Mouse (Mus musculus) lung, postnatal 10 days (tissue): ENCODE measurements around the gene Txndc5.

Source experiments
- DNase-seq: peaks from one replicate; pipeline ENCODE4 v3.0.0; 2021

The Txndc5 gene

DNA sequence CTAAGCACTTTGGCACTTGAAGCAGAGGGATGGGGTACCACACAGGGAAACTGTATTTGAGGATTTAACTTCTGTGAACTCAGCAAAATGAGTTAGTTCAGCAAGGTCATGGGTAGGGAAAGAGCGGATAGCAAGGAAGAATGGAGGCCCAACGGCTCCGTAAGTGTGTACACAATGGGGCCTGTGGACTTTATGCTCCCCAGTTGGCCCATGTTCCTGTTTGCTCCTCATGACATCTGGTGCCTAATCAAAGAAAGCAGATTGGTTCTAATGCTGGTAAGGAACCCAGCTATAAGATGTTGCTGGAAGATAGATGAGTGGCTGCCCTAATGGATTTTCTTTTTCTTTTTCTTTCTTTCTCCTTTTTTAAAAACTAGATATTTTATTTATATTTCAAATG, 3.4 kb downstream of the Txndc5 start:
- no peak for DNase-seq

DNA sequence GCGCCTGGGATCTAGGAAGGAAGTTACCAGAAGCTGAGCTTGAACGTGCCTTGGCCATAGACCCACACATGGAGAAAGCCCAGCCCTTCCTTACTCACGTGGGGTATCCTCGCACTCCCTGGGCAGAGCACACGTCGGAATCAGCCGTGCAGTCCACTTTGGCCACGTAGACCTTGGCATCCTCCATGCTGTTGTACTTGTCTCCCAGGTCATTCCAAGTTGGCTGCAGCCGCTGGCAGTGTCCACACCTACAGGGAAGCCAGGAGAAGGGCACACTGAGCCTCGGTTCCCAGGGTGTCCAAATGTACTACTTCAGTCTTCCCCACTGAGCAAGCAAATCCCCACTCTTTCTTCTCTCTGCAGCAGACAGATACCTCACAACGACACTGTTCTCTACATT, 5.4 kb downstream of the Txndc5 start:
- no peak for DNase-seq

DNA sequence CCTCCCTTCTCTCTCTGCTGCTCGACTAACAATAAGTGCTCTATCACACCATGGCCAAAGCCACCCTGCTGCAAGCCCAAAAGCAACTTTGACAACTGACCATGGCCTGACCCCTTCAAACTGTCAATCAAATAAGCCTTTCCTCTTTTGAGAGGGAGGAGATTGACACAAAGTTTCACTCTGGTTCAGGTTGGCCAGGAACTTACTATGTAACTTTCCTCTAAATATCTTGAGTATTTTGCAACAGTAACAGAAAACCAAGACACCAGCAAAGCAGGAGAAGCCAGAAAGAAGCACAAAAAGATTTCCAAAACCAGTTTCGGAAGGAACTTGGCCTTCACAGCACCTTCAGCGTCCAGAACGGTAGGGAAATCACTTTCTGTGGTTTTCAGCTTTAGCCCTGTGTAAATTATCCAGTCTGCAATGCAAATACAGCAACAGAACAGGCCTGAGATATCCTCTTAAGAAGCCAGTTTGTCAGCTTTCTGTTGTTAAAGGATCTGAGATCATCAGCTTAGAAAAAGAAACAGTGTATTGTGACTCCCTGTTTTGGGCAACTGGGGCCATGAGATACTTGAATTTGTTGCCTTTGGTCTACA, 6.5 kb downstream of the Txndc5 start:
- no peak for DNase-seq

DNA sequence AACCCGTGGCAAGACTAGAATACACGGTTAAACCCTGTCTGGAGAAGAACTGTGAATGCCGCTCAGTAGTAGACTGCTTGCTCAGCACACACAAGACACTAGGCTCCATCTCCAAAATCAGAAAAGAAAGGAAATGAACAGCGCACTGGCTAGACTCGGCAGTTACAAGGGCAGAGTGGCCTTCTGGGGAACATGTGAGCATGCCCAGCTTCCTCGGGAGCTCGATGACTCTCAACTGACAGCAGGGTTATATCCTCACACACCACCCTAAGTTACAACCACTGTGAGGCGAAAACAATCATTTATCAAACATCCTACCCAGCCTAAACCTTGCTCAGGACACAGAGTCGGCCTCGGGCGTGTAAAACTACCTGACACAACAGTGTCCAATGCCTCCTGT, 8.3 kb downstream of the Txndc5 start:
- no peak for DNase-seq

DNA sequence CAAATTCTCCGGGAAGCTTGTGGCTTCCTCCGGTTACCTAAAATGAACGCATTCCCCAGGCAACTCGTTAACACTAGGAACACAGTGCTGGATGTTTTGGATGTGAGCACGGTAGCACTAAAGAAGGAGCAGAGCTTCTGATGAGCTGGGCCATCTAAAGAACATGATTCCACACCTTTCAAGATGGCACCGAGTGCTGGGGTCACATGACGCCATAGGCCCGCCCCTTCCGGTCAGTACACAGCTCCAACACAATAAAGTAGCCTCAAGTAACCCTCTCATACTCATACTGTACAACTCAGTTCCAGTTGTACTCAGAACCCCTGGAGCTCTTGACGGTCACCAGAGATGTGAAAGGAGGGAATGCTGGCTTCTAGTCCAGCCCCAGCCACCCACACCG, 12.0 kb downstream of the Txndc5 start:
- no peak for DNase-seq

DNA sequence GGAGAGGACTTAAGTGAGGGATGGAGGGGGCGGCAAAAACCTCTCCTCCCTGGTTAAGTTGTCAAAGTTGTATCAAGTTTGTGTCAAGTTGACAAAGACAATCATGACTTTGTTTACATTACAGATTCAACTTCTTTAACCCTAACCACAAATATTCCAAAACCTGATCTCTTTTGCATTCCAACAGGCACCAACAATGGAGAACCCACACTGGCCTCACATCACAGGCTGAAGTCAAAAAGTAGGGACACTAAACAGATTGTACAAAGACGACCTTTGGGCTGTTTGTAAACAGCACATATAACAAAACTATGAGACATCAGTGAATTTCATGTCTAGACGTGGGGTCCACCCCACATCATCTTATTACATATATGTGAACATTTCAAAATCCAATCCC, 12.8 kb downstream of the Txndc5 start:
- no peak for DNase-seq

DNA sequence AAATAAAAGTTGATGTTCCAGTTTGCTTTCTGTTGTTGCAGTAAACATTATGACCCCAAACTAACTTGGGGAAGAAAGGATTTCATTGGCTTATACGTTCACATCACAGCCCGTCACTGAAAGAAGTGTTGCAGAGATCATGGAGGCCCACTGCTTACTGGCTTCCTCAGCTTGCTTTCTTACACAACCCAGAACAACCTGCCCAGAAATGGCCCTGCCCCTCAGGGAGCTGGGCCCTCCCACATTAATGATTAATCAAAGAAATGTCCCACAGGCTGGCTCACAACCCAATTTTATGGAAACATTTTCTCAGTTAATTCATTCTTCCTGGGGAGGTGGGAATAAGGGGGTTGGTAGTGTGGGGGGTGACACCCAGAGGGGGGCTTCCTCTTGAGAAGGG, 13.2 kb downstream of the Txndc5 start:
- DNase-seq: no peak

DNA sequence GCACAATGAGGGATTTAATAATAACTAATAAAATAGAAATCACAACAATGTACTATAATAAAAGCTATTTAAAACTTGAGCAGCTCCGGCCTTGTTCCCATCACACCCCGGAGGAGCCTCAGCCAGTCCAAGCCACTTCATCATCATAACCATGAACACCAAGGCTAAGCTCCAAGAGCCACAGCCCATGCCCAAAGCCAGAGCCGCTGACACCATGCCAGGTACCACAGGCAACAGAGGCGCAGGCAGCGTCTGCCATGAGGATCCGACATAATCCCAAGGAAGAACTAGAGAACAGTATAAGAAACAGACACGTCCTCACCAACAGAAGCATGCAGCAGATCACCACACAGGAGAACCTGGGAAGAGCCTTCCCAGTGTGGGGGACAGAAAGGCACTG, 14.7 kb downstream of the Txndc5 start:
- DNase-seq: no peak

DNA sequence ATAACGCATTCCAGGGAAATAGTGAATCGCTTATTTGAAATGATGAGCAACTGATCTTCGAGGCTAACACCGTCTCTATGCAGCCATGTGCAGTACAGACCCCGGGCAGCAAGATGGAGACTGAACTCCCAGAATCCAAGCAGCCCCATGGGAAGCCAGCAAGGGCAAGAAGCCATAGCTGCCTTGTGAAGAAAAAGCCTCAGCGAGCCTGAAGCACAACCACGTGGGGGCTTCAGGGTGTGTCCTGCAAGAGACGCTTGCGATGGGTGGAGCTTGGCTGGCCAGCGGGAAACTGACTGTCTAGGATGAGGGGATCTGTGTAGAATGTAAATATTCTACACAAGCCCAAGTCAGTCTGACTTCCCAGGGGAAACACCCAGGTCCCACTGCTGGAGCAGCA, 16.6 kb downstream of the Txndc5 start:
- DNase-seq: peak; percentile 81

DNA sequence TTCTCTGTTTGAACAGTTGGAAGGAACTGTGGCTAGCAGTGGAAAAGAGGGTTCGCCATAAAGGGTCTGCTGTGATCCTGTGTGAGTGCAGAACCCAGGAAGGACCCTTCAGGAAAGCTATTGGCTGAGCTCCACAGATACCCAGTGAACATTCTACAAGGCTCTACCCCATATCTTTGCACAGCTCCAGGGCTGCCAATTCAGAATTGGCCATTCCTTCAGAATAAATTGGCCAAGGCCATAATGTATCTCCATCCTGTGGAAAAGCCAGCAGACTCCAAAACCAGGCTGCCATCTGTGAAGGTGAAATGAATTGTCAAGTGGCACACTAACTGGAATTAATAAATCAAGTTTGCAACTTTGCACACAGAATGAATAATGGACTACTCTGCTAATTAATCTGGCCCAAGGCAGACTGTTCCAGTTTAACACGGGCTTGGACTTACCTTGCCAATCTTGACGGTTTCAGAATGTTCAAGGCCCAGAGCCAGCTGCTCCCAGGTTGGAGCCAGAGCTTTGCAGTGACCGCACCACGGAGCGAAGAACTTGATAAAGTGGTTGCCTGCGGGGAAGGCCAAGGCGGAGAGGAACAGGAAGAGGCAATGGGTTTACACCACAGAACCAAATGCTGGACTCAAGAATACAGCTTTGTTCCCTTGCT, 18.8 kb downstream of the Txndc5 start:
- no peak for DNase-seq

DNA sequence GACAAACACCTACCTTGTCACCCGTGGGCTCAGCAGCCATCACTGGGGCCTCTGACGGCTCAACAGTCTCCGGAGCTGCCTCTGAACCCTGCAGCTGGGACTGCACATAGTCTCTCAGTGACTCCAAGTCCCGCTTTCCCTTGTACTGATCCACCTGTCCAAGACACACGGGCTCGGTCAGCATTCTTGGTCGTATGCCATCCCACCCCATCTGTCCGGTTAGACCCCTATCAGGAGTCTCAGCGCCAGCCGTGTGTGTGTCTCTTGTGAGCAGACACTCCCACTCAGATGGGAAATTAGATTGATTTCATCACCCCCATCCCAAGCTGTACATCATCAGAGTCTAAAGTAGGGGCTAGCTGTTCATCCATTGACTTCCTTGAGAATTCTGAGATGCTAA, 21.7 kb downstream of the Txndc5 start:
- DNase-seq: no peak

DNA sequence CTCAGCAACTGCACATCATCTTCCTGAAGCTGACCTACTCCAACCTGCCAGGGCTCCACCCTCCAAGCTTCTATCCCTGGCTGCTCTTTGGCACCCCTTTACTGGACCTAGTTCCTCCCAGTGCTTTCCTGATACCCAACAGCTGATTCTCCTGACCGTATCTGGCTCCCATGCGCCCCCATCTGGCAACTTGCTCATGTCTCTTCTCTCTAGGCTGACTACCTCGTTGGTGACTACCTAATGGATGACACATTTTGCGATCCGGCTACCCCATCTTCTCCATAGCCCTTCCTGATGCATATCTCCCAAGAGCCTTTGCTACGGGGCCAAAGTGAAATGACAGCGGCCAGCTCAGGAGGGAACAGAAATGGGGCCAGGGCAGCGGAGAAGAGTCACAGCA, 22.3 kb downstream of the Txndc5 start:
- peak; percentile 66 for DNase-seq

DNA sequence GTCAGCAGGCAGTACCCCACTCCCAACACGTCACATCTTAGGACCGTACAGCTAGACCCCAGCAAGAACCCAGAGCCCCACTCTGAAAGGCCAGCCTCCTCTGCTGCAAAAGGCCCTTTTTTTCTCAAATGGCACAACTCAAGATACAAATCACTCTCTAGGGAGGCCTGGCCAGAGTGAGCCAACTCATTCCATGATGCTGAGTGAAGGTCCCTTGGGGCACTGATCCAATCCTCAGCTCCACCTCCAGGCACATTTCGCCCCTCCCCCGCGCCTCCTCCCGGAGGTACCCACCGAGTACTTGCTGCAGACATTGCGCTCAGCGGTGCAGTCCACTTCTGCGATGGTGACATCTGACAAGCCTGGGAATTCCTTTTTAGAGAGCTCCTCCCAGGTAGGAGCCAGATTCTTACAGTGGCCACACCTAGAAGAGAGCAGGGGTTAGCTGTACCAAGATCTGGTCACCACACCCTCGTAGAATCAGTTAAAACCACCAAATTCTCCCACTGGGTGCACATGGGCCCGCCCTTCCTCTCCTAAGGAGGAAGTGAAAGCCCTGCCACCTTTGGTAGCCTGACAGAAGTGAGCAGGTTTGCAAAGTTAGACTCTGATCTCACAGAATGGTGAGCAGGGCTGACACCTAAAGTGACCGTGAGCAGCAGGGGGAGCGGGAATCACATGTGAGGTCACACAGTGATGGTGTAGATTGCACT, 25.3 kb downstream of the Txndc5 start:
- DNase-seq: peak; percentile 39

DNA sequence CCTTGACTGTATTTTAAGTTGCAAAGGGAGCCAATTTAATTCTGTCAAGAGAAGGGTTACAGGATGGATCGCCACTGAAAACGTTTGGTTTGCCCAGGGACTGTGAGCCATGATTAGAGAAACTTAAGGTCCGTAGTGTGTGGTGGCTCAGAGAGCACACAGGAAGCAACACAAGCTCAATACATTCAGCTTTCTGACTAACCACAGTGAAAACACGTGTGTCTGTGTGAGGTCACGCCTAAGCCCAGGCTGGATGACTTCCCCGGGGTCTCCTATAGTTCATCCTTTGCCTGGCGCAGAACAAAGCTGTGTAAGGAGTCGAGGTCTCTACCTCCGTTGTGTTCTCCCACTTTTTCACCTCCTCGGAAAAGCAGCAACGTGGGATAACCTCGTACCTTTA, 27.3 kb downstream of the Txndc5 start:
- DNase-seq: no peak

DNA sequence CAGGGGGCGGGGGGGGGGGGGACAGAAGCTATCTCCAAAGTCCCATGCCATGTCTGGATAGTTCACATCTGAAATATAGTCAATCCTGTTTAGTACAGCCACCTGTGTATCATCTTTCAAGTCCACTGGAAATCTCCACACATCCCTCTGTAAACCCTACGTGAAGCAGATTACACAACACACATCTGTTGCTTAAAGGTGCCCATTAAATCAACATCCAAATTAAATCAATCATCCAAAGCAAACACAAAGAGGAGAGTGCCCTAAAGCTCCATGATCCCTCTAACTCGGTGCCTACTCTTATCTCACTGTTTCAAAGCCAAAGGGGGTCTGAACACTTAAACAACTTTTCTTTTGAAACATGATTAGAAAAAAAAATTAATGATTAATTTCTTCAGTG, 31.9 kb downstream of the Txndc5 start:
- no peak for DNase-seq

DNA sequence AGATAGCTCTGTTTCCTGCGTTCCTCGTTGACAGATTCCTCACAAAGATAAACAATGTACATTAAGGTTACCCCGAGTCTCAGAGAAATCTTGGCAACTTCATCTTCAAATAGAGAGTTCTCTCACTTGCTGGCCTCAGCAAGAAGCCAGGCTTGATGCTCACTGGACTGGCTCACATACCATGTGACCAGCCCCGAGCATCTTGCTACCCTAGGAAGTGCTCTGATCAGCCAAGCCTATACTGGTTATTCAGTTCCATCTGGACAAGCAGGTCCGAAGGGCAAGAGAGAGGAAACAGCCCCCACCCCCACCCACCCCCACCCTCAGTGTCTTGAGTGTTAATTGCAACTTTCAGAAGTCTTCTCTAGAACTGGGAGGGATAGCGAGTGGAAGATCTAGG, 41.9 kb downstream of the Txndc5 start:
- DNase-seq: no peak

DNA sequence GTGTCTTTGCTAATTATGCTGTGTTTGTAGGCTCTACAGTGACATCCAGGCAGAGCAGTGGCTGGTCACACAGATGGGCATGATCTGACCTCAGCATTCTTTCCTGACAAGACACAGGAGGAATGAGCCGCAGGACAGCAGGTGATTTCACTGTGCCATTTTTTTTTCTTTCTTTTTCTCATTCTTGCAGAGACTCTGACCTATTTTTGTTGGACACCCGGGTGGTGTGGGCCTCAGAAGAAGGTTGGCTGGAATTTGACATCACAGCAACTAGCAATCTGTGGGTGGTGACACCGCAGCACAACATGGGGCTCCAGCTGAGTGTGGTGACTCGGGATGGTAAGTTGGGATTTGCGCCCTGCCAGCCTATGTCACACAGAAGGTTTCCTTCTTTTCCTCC, 43.9 kb downstream of the Txndc5 start:
- DNase-seq: no peak

DNA sequence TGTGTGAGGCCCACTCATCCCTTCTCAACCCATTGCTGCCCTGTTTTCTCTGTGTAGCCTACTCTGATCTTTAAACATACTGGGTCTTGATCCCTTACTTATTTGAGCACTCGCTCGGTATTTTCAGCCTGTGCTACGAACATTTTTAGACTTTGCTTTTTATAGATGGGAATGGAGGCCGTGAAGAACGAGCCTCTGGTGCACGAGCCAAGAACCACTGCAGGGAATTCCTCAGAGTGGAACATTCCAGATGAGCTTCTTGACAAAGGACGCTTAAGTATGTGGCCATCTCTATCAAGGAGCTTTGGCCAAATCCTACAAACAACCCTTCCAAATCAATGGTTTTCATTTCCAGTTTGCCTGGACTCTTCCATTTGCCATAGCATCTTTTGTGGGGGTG, 47.6 kb downstream of the Txndc5 start:
- DNase-seq: no peak

DNA sequence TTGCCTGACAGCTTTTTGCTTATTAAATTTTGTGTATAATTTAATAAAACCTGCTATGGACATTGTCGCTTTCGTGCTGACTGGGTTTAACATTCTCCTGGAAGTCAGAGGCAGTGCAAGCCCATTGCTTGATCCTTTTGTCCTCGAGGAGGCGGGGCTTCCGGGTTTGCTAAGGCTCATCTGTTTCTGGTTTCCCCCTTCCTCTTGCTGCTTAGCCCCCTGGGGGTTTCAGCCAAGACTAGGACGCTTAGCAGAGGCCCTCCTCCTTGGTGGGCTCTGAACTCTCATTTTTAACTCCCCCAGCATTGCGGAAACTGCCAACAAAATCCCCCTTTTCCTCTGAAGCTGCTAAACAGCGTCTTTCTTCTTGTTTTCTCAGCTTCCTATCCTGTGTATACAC, 51.7 kb downstream of the Txndc5 start:
- DNase-seq: no peak

DNA sequence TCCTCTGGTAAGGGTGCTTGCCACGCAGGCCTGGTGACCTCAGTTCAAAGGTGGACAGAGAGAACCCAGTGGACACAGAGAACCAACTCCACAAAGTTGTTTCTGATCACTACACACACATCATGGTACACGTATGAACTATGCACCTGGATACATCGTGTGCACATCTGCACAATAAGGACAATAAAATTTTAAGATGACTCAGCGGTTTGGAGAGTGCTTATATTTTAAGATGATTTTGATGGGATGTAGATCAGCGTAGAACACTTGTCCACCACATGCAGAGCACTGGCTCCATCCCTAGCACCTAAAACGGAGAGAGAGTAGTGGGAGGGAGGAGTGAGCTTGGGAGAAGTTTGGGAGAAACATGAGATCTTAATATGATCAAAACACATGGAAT, 55.1 kb downstream of the Txndc5 start:
- no peak for DNase-seq

DNA sequence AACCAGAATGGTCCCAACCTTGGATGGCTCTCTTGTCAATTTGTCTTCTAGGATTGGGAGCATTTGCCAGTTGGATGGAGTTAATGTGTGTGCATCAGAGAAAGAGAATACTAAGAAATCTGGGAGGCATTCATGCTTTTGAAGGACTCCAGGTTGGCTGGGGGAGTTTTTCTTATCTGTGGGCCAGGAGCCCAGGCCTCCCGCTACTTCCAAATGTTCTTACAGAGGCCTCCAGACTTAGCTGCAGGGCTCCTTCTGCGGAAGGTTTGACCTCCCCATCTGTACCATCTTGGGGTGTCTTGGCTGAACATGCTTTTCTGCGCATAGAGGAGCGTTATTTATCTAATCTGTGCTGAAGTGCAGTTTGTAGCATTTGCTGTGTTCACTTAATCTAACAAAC, 56.0 kb downstream of the Txndc5 start:
- no peak for DNase-seq

DNA sequence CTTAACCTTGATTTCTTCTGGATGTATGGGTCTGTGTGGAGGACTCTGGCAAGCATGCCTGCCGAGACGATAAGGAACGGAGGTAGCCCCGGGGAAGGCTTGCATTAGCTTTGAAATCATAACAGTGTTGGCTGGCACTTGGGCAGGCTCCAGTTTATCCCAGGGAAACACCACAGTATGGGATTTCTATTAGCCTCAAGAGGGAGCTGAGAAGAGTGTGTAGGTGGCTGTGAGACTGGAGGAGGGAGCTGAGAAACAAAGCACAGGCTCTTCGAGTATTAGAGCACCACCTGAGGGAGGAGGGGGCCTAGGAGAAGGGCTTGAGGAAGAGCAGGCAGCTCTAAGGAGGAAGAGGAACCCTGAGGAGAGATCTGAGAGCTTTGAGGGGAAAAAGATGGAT, 57.7 kb downstream of the Txndc5 start:
- DNase-seq: no peak

DNA sequence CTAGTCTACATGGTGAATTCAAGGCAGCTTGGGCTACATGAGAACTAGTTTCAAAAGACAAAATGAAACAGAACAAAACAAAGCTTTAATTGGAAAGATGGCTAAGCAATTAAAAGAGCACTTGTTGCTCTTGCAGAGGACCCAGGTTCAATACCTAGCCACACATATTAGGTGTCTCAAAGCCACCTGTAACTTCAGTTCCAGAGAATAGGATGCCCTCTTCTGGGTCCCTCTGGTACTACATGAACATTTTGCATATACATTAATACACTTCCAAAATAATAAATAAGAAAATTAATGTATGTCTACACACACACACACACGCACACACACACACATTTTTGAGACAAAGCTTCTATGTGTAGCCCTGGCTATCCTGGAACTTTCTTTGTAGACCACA, 65.2 kb downstream of the Txndc5 start:
- peak; percentile 12 for DNase-seq

DNA sequence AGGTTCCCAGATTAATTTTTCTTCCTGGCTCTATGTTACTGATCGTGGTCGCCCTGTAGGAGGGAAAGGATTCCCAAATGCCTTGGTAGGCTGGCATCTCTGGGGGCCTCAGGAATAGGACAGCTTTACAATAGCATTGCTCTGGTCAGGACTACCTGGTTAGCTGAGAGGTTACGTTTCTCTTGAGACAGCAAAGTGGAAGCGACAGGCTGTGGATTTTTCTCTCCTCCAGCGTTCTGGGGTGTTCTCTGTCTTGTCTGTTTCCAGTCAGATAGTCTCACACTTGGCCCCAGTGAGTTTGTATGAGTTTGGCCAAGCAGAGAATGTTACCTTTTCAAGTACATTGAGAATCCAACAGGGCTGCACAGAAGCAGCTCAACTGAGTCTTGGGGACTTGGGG, 77.2 kb downstream of the Txndc5 start:
- DNase-seq: no peak
